Mouse (Mus musculus) left cerebral cortex, postnatal 10 days (tissue): ENCODE results near the gene Creg1. TPM values are rescaled to one million over a fixed set of nuclear protein-coding genes. Genes with fewer than 3 reads are reported as not detected.

Experiments used
- DNase-seq, 2 experiments: peaks; one replicate each; pipeline ENCODE4 v3.0.0; 2021 to 2022; ENCODE audit warnings: low spot score in 2 of 2, mixed read lengths in 1 of 2; ENCODE audit errors: extremely low spot score in 1 of 2
- intact Hi-C: fragments of 180-260 bp; cut with DNase I; formaldehyde crosslinking; loops from one replicate; pipeline ENCODE4 v1.15.1; 2025
- total RNA-seq, 2 experiments: library from RNA; stranded (reverse); gene quantifications; 2 replicates each; pipeline ENCODE4 v1.2.3; 2021

Gene Creg1
- total RNA-seq, 2 experiments from 2014 or later: 22.4 to 23.1 TPM

- DNase-seq: peak in 1 of 2 experiments; percentile 67
- intact Hi-C loops: loop anchor here (5.0 to 10.0 kb wide), 2 partner anchors 227 to 589 kb away; partner anchors contain the start of gene Pou2f1
Measured at GRCm38 (mm10) chr1:165775518-165776294, 12.2 kb downstream of the Creg1 start.

GRCm38 (mm10) chr1:165779954-165780585 is 16.5 kb downstream of the Creg1 start:
- intact Hi-C loops: loop anchor here (1.0 to 10.0 kb wide), 6 partner anchors 52 to 585 kb away; partner anchors contain the start of gene Pou2f1
- DNase-seq: peak in 1 of 2 experiments; percentile 45

- no peak for DNase-seq
- intact Hi-C loops: loop anchor here (1.0 to 5.0 kb wide), 4 partner anchors 52 to 373 kb away; no protein-coding TSS in a partner anchor
Measured at GRCm38 (mm10) chr1:165780586-165781111, 17.1 kb downstream of the Creg1 start.

GRCm38 (mm10) chr1:165781426-165781825 is 17.9 kb downstream of the Creg1 start:
- DNase-seq: no peak
- intact Hi-C loops: loop anchor here (2.0 to 5.0 kb wide), 3 partner anchors 51 to 185 kb away; no protein-coding TSS in a partner anchor

GRCm38 (mm10) chr1:165781911-165782310 is 18.4 kb downstream of the Creg1 start:
- no peak for DNase-seq

GRCm38 (mm10) chr1:165786296-165786695 is 22.8 kb downstream of the Creg1 start:
- intact Hi-C loops: no loop called here
- DNase-seq: no peak

More at GRCm38 (mm10) chr1:165781911-165782310, 18.4 kb downstream of the Creg1 start:
- intact Hi-C loops: loop anchor here (2.0 to 5.0 kb wide), 3 partner anchors 50 to 185 kb away; no protein-coding TSS in a partner anchor

GRCm38 (mm10) chr1:165788511-165788910 is 25.0 kb downstream of the Creg1 start, which contains the start of gene Cd247:
Cd247 (plus strand) TSS chr1:165788681.
- no peak for DNase-seq
- intact Hi-C loops: no loop called here

GRCm38 (mm10) chr1:165789066-165789660 is 25.6 kb downstream of the Creg1 start:
- intact Hi-C loops: no loop called here

GRCm38 (mm10) chr1:165789963-165790362 is 26.4 kb downstream of the Creg1 start:
- no peak for DNase-seq
- intact Hi-C loops: no loop called here

More at GRCm38 (mm10) chr1:165789066-165789660, 25.6 kb downstream of the Creg1 start:
- DNase-seq: no peak

GRCm38 (mm10) chr1:165790461-165791210 is 27.1 kb downstream of the Creg1 start:
- no peak for DNase-seq
- intact Hi-C loops: no loop called here

GRCm38 (mm10) chr1:165791411-165791810 is 27.9 kb downstream of the Creg1 start:
- intact Hi-C loops: no loop called here

GRCm38 (mm10) chr1:165801709-165802310 is 38.3 kb downstream of the Creg1 start:
- no peak for DNase-seq
- intact Hi-C loops: no loop called here

More at GRCm38 (mm10) chr1:165791411-165791810, 27.9 kb downstream of the Creg1 start:
- DNase-seq: no peak

- no peak for DNase-seq
- intact Hi-C loops: no loop called here
Measured at GRCm38 (mm10) chr1:165803107-165803506, 39.6 kb downstream of the Creg1 start.

- intact Hi-C loops: no loop called here
Measured at GRCm38 (mm10) chr1:165804133-165804532, 40.6 kb downstream of the Creg1 start.

GRCm38 (mm10) chr1:165810633-165811032 is 47.1 kb downstream of the Creg1 start:
- DNase-seq: no peak
- intact Hi-C loops: no loop called here

More at GRCm38 (mm10) chr1:165804133-165804532, 40.6 kb downstream of the Creg1 start:
- DNase-seq: no peak

- intact Hi-C loops: no loop called here
- DNase-seq: no peak
Measured at GRCm38 (mm10) chr1:165811170-165811569, 47.6 kb downstream of the Creg1 start.

GRCm38 (mm10) chr1:165812775-165813174 is 49.2 kb downstream of the Creg1 start:
- no peak for DNase-seq
- intact Hi-C loops: no loop called here

GRCm38 (mm10) chr1:165814116-165814515 is 50.6 kb downstream of the Creg1 start:
- intact Hi-C loops: no loop called here
- DNase-seq: no peak
